Mouse (Mus musculus): ENCODE data around the gene Emilin1. TPM values are rescaled to one million over a fixed set of nuclear protein-coding genes. Genes with fewer than 3 reads are reported as not detected.
A peak's percentile ranks its signal among the peaks of the same experiment; 100 is the strongest.

Gene Emilin1
- polyA plus RNA-seq, 1 experiment from 2014 or later: 191 TPM

- ATAC-seq (ENCODE audit: low FRiP score, low TSS enrichment): peak; percentile 50
- no peak within 1 kb of the TSS for H3K27ac ChIP-seq (ENCODE audit: low read depth, low read length)
- WGBS: 4% methylated on average over 44 of the region's 44 CpGs
- H3K4me3 ChIP-seq (ENCODE audit: low read length): peak within 1 kb of the TSS; percentile 51
- H3K4me2 ChIP-seq (replicated peaks; ENCODE audit: low read depth, low read length): peak within 1 kb of the TSS; percentile 93
- H3K9me3 ChIP-seq (ENCODE audit: control insufficient read depth, low read length): no peaks in the 10 kb centered on the region
- H3K36me3 ChIP-seq (ENCODE audit: control insufficient read depth, insufficient read depth, low read length): no peaks in the 10 kb centered on the region
- H3K9ac ChIP-seq (ENCODE audit: low read depth, low read length): peak within 1 kb of the TSS; percentile 58
- H3K4me1 ChIP-seq (ENCODE audit: control insufficient read depth, insufficient read depth, low read length): peaks cover 15% of the 10 kb centered on the region
- H3K27me3 ChIP-seq (ENCODE audit: control insufficient read depth, insufficient read depth, low read length): peaks cover 5% of the 10 kb centered on the region; the same call in 1 of the 2 replicates
These were observed 32.0 kb downstream of the Emilin1 start, which contains the start of gene Cgref1 for GRCm38 (mm10) chr5:30944956-30945781. Gene Cgref1, minus strand, starts transcription at chr5:30945591.

- peaks cover 16% of the 10 kb centered on the region for H3K36me3 ChIP-seq (ENCODE audit: control insufficient read depth, insufficient read depth, low read length)
- peaks cover 15% of the 10 kb centered on the region for H3K4me1 ChIP-seq (ENCODE audit: control insufficient read depth, insufficient read depth, low read length)
- H3K9ac ChIP-seq (ENCODE audit: low read depth, low read length): no peak overlapping the region
- H3K27ac ChIP-seq (ENCODE audit: low read depth, low read length): peak overlapping the region; percentile 69; the same call in 1 of the 2 replicates
- peaks cover 5% of the 10 kb centered on the region; the same call in 1 of the 2 replicates for H3K27me3 ChIP-seq (ENCODE audit: control insufficient read depth, insufficient read depth, low read length)
- no peak overlapping the region for H3K4me2 ChIP-seq (replicated peaks; ENCODE audit: low read depth, low read length)
- H3K4me3 ChIP-seq (ENCODE audit: low read length): no peak overlapping the region
- WGBS: 66% methylated on average over 5 of the region's 5 CpGs
- no peak for ATAC-seq (ENCODE audit: low FRiP score, low TSS enrichment)
- H3K9me3 ChIP-seq (ENCODE audit: control insufficient read depth, low read length): no peaks in the 10 kb centered on the region
These were observed 35.4 kb downstream of the Emilin1 start for GRCm38 (mm10) chr5:30948620-30949019.

GRCm38 (mm10) chr5:30949654-30950326 lies 36.6 kb downstream of the Emilin1 start:
- H3K27ac ChIP-seq (ENCODE audit: low read depth, low read length): peak overlapping the region; percentile 69
- H3K36me3 ChIP-seq (ENCODE audit: control insufficient read depth, insufficient read depth, low read length): peaks cover 28% of the 10 kb centered on the region
- peak overlapping the region; percentile 65 for H3K4me2 ChIP-seq (replicated peaks; ENCODE audit: low read depth, low read length)
- peaks cover 15% of the 10 kb centered on the region for H3K4me1 ChIP-seq (ENCODE audit: control insufficient read depth, insufficient read depth, low read length)
- under 1% methylated on average over 31 of the region's 31 CpGs for WGBS
- H3K9ac ChIP-seq (ENCODE audit: low read depth, low read length): peak overlapping the region; percentile 49
- peaks cover 5% of the 10 kb centered on the region; the same call in 1 of the 2 replicates for H3K27me3 ChIP-seq (ENCODE audit: control insufficient read depth, insufficient read depth, low read length)
- peak; percentile 92 for ATAC-seq (ENCODE audit: low FRiP score, low TSS enrichment)
- H3K9me3 ChIP-seq (ENCODE audit: control insufficient read depth, low read length): no peaks in the 10 kb centered on the region
- peak overlapping the region; percentile 46 for H3K4me3 ChIP-seq (ENCODE audit: low read length)

GRCm38 (mm10) chr5:30950451-30950850 lies 37.2 kb downstream of the Emilin1 start:
- peak overlapping the region; percentile 49; the same call in 1 of the 2 replicates for H3K9ac ChIP-seq (ENCODE audit: low read depth, low read length)
- H3K9me3 ChIP-seq (ENCODE audit: control insufficient read depth, low read length): no peaks in the 10 kb centered on the region
- WGBS: 66% methylated on average over 4 of the region's 4 CpGs
- H3K4me3 ChIP-seq (ENCODE audit: low read length): peak overlapping the region; percentile 46
- no peak for ATAC-seq (ENCODE audit: low FRiP score, low TSS enrichment)
- H3K27ac ChIP-seq (ENCODE audit: low read depth, low read length): peak overlapping the region; percentile 14; the same call in 1 of the 2 replicates
- H3K4me2 ChIP-seq (replicated peaks; ENCODE audit: low read depth, low read length): peak overlapping the region; percentile 65
- H3K36me3 ChIP-seq (ENCODE audit: control insufficient read depth, insufficient read depth, low read length): peaks cover 35% of the 10 kb centered on the region
- H3K4me1 ChIP-seq (ENCODE audit: control insufficient read depth, insufficient read depth, low read length): peaks cover 11% of the 10 kb centered on the region
- no peaks in the 10 kb centered on the region for H3K27me3 ChIP-seq (ENCODE audit: control insufficient read depth, insufficient read depth, low read length)

DNA sequence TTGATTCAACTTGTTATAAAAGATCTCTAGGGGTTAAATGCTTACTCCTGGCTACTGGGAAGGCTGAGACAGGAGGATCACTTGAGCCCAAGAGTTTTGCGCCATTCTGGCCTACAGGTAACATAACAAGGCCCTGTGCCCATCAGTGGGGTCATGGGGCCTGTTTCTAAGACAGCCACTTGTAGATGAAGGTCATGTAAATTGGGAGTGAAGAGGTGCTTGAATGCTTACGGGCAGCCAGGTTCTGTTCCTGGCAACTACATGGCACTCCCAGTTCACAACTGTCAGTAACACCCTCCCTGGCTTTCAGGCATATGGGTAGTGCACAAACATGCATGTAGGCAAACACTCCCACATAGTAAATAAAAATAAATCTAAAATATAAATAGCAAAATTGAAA lies 37.7 kb downstream of the Emilin1 start:
- Histone ChIP-seq H3K4me2 (replicated peaks; ENCODE audit: low read depth, low read length) (no peak overlapping the region), H3K36me3 (ENCODE audit: control insufficient read depth, insufficient read depth, low read length) (peaks cover 40% of the 10 kb centered on the region), H3K27ac (ENCODE audit: low read depth, low read length) (no peak overlapping the region), H3K9ac (ENCODE audit: low read depth, low read length) (no peak overlapping the region), H3K4me1 (ENCODE audit: control insufficient read depth, insufficient read depth, low read length) (peaks cover 8% of the 10 kb centered on the region), H3K27me3 (ENCODE audit: control insufficient read depth, insufficient read depth, low read length) (no peaks in the 10 kb centered on the region), H3K4me3 (ENCODE audit: low read length) (no peak overlapping the region), H3K9me3 (ENCODE audit: control insufficient read depth, low read length) (no peaks in the 10 kb centered on the region)
- ATAC-seq (ENCODE audit: low FRiP score, low TSS enrichment): no peak
- 89% methylated on average over 2 of the region's 2 CpGs for WGBS

DNA sequence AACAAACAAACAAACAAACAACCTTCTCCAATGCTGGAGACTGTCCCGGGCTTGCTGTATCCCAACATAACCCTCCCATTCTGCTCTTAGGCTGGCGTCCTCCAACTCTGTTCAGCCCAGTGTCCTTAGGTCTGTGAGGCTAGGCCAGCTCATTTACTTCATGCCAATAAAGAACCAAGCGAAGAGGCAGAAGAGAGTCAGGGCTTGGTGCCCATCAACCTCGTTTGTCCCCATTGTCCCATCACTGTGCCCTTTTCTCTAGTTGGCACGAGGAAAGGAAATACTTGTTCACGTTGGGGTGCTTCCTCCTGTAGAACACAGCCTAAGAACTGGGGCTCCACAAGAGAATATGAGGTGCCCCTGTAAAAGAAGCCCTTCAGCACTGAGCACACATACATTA lies 38.5 kb downstream of the Emilin1 start:
- H3K27ac ChIP-seq (ENCODE audit: low read depth, low read length): no peak overlapping the region
- 88% methylated on average over 6 of the region's 6 CpGs for WGBS
- no peaks in the 10 kb centered on the region for H3K9me3 ChIP-seq (ENCODE audit: control insufficient read depth, low read length)
- H3K4me1 ChIP-seq (ENCODE audit: control insufficient read depth, insufficient read depth, low read length): peaks cover 8% of the 10 kb centered on the region
- H3K4me3 ChIP-seq (ENCODE audit: low read length): no peak overlapping the region
- H3K4me2 ChIP-seq (replicated peaks; ENCODE audit: low read depth, low read length): no peak overlapping the region
- H3K9ac ChIP-seq (ENCODE audit: low read depth, low read length): no peak overlapping the region
- ATAC-seq (ENCODE audit: low FRiP score, low TSS enrichment): no peak
- H3K27me3 ChIP-seq (ENCODE audit: control insufficient read depth, insufficient read depth, low read length): no peaks in the 10 kb centered on the region
- peaks cover 42% of the 10 kb centered on the region for H3K36me3 ChIP-seq (ENCODE audit: control insufficient read depth, insufficient read depth, low read length)

DNA sequence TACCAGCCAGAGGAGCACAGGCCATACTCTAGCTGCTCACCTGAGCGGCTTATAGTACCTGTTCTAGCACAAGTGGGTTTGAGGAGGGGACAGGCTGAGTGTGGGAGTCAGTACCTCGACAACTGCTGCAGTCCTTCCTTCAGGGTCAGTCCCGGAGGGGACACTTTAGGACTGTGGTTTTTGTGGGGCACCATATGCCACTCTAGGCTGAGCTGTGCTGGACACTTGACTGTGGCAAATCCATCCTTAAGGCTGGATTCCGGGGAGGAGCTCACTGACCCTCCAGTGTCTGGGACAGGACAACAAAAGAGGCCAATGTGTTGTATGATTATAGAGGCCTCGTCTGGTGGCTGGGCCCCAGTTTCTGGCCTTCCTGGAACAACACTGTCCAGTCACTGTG lies 39.3 kb downstream of the Emilin1 start:
- no peak overlapping the region for H3K27ac ChIP-seq (ENCODE audit: low read depth, low read length)
- H3K9me3 ChIP-seq (ENCODE audit: control insufficient read depth, low read length): no peaks in the 10 kb centered on the region
- H3K4me3 ChIP-seq (ENCODE audit: low read length): no peak overlapping the region
- H3K9ac ChIP-seq (ENCODE audit: low read depth, low read length): no peak overlapping the region
- 91% methylated on average over 5 of the region's 5 CpGs for WGBS
- H3K4me1 ChIP-seq (ENCODE audit: control insufficient read depth, insufficient read depth, low read length): peaks cover 9% of the 10 kb centered on the region
- H3K36me3 ChIP-seq (ENCODE audit: control insufficient read depth, insufficient read depth, low read length): peaks cover 44% of the 10 kb centered on the region
- ATAC-seq (ENCODE audit: low FRiP score, low TSS enrichment): no peak
- H3K4me2 ChIP-seq (replicated peaks; ENCODE audit: low read depth, low read length): no peak overlapping the region
- no peaks in the 10 kb centered on the region for H3K27me3 ChIP-seq (ENCODE audit: control insufficient read depth, insufficient read depth, low read length)

- H3K36me3 ChIP-seq (ENCODE audit: control insufficient read depth, insufficient read depth, low read length): peaks cover 55% of the 10 kb centered on the region
- no peaks in the 10 kb centered on the region for H3K9me3 ChIP-seq (ENCODE audit: control insufficient read depth, low read length)
- H3K9ac ChIP-seq (ENCODE audit: low read depth, low read length): no peak overlapping the region
- H3K4me1 ChIP-seq (ENCODE audit: control insufficient read depth, insufficient read depth, low read length): peaks cover 16% of the 10 kb centered on the region
- no peak overlapping the region for H3K4me3 ChIP-seq (ENCODE audit: low read length)
- H3K27ac ChIP-seq (ENCODE audit: low read depth, low read length): no peak overlapping the region
- WGBS: 97% methylated on average over 6 of the region's 6 CpGs
- no peak for ATAC-seq (ENCODE audit: low FRiP score, low TSS enrichment)
- H3K4me2 ChIP-seq (replicated peaks; ENCODE audit: low read depth, low read length): no peak overlapping the region
- no peaks in the 10 kb centered on the region for H3K27me3 ChIP-seq (ENCODE audit: control insufficient read depth, insufficient read depth, low read length)
These were observed 40.9 kb downstream of the Emilin1 start for GRCm38 (mm10) chr5:30954065-30954464.

DNA sequence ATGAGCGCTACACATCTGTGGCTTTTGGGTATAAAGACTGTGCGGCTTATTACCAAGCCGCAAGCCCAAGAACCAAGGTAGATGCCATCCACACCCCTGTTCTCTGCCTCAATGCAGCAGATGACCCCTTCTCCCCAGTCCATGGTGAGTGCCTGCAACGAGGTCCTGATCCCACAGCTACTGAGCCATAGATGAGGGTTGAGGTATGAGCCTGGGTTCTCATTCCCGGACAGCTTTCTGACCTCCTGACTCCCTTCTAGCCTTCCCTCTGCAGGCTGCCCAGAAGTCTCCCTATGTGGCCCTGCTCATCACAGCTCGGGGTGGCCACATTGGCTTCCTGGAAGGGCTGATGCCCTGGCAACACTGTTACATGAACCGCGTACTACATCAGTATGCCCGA lies 41.4 kb downstream of the Emilin1 start:
- Histone ChIP-seq H3K9ac (ENCODE audit: low read depth, low read length) (no peak overlapping the region), H3K4me1 (ENCODE audit: control insufficient read depth, insufficient read depth, low read length) (peaks cover 18% of the 10 kb centered on the region), H3K4me2 (replicated peaks; ENCODE audit: low read depth, low read length) (no peak overlapping the region), H3K9me3 (ENCODE audit: control insufficient read depth, low read length) (no peaks in the 10 kb centered on the region), H3K27me3 (ENCODE audit: control insufficient read depth, insufficient read depth, low read length) (no peaks in the 10 kb centered on the region), H3K4me3 (ENCODE audit: low read length) (no peak overlapping the region), H3K27ac (ENCODE audit: low read depth, low read length) (no peak overlapping the region), H3K36me3 (ENCODE audit: control insufficient read depth, insufficient read depth, low read length) (peaks cover 55% of the 10 kb centered on the region)
- WGBS: 93% methylated on average over 9 of the region's 9 CpGs
- ATAC-seq (ENCODE audit: low FRiP score, low TSS enrichment): no peak

Data from kidney, embryonic 14.5 days (tissue).